In genomic region chr5:139313536-139313935, GRCm38 (mm10) we compare ENCODE assay signal across 33 mouse cellular contexts. TPM values are rescaled to one million over a fixed set of nuclear protein-coding genes. Genes with fewer than 3 reads are reported as not detected.
DNase-seq lines count a peak whose midpoint lies in the region; ATAC-seq and TF ChIP-seq lines count a peak whose summit lies in the region.
"Had no signal": no experiment of that assay in that cellular context is flagged by ENCODE, and none has a peak within 500 bp of the region (broad histone marks: within the 10 kb centered on the region; RNA-seq: fewer than 3 reads in every experiment).

No protein-coding gene starts in this region.

- no peaks in the 10 kb centered on the region for H3K9me3 ChIP-seq in heart, embryonic 11.5 days (replicated peaks; ENCODE audit: control insufficient read depth, low read length)
- H3K9me3 ChIP-seq in kidney, embryonic 15.5 days (replicated peaks), result no peaks in the 10 kb centered on the region
- no peaks in the 10 kb centered on the region for H3K9me3 ChIP-seq in megakaryocyte, embryonic 14.5 days
- H3K9me3 ChIP-seq: embryonic facial prominence, embryonic 12.5 days; embryonic facial prominence, embryonic 15.5 days had no signal

- no peak for TF ChIP-seq POLR2A in small intestine, adult 2 months (IDR thresholded peaks at IDR 0.05; ENCODE audit: low read depth, low read length)

- H3K27me3 ChIP-seq in heart, embryonic 11.5 days (ENCODE audit: control insufficient read depth, insufficient read depth, low read length), result no peaks in the 10 kb centered on the region
- H3K27me3 ChIP-seq in kidney, embryonic 15.5 days, result no peaks in the 10 kb centered on the region
- H3K27me3 ChIP-seq in megakaryocyte, embryonic 14.5 days (replicated peaks), result no peaks in the 10 kb centered on the region
- H3K27me3 ChIP-seq in small intestine, adult 2 months (ENCODE audit: control insufficient read depth, insufficient read depth, low read length), result no peaks in the 10 kb centered on the region
- H3K27me3 ChIP-seq: embryonic facial prominence, embryonic 12.5 days; embryonic facial prominence, embryonic 15.5 days; Patski had no signal

- WGBS in heart, embryonic 11.5 days (ENCODE audit: insufficient replicate concordance), result 78% methylated on average over 9 of the region's 9 CpGs
- 54% methylated on average over 9 of the region's 9 CpGs for WGBS in kidney, embryonic 15.5 days
- 63% methylated on average over 9 of the region's 9 CpGs for WGBS in small intestine, adult 2 months

- H3K36me3 ChIP-seq in heart, embryonic 11.5 days (ENCODE audit: control insufficient read depth, insufficient read depth, low read length), result no peaks in the 10 kb centered on the region
- no peaks in the 10 kb centered on the region for H3K36me3 ChIP-seq in kidney, embryonic 15.5 days
- H3K36me3 ChIP-seq in megakaryocyte, embryonic 14.5 days (replicated peaks; ENCODE audit: low read length), result peaks cover 63% of the 10 kb centered on the region
- peaks cover 2% of the 10 kb centered on the region; the same call in 1 of the 2 replicates for H3K36me3 ChIP-seq in small intestine, adult 2 months (ENCODE audit: control insufficient read depth, insufficient read depth, low read length)
- H3K36me3 ChIP-seq: embryonic facial prominence, embryonic 12.5 days; embryonic facial prominence, embryonic 15.5 days; heart, embryonic 13.5 days had no signal

- no peak overlapping the region for H3K4me2 ChIP-seq in heart, embryonic 11.5 days
- H3K4me2 ChIP-seq in kidney, embryonic 15.5 days, result no peak overlapping the region
- H3K4me2 ChIP-seq: embryonic facial prominence, embryonic 12.5 days; embryonic facial prominence, embryonic 15.5 days; heart, embryonic 13.5 days; hindbrain, embryonic 14.5 days had no signal

- ATAC-seq in heart, embryonic 11.5 days (replicated peaks; ENCODE audit: insufficient number of reproducible peaks, low FRiP score, low TSS enrichment), result no peak
- ATAC-seq in kidney, embryonic 15.5 days (replicated peaks; ENCODE audit: low FRiP score), result no peak
- no peak for ATAC-seq in megakaryocyte, adult 5-6 weeks (ENCODE audit: poor library complexity, severe bottlenecking)
- ATAC-seq: forebrain, embryonic 14.5 days; forebrain, postnatal 0 days; Patski had no signal

- peak; percentile 93 for DNase-seq in heart, adult 11 months
- DNase-seq in kidney, adult 9 months, result peak; percentile 49
- DNase-seq in urinary bladder, adult 18-20 months (ENCODE audit: low spot score in 2 of 2), result no peak
- DNase-seq: adrenal gland, postnatal 10 days; adrenal gland, postnatal 36 days; cerebellum, adult 18-20 months; cerebellum, adult 9-10 months; cerebellum, postnatal 14 days; forebrain, postnatal 0 days; gastrocnemius, adult 2 months; gastrocnemius, postnatal 14 days; heart, adult 18-20 months; heart, postnatal 14 days; heart, postnatal 4 days had no signal

- no peaks in the 10 kb centered on the region for H3K4me1 ChIP-seq in heart, embryonic 11.5 days (ENCODE audit: control insufficient read depth, insufficient read depth, low read length)
- H3K4me1 ChIP-seq in kidney, embryonic 15.5 days, result peaks cover 19% of the 10 kb centered on the region
- H3K4me1 ChIP-seq in megakaryocyte, embryonic 14.5 days, result peaks cover 75% of the 10 kb centered on the region
- peaks cover 54% of the 10 kb centered on the region for H3K4me1 ChIP-seq in small intestine, adult 2 months (ENCODE audit: control insufficient read depth, insufficient read depth, insufficient read length, low read length)
- H3K4me1 ChIP-seq: embryonic facial prominence, embryonic 12.5 days; embryonic facial prominence, embryonic 15.5 days; heart, embryonic 13.5 days had no signal

- TF ChIP-seq CTCF in small intestine, adult 2 months (IDR thresholded peaks at IDR 0.05; ENCODE audit: extremely low read depth, insufficient read length, insufficient replicate concordance, low read depth, low read length), result no peak

- H3K4me3 ChIP-seq in heart, embryonic 11.5 days (ENCODE audit: low read depth, low read length), result no peak overlapping the region
- H3K4me3 ChIP-seq in kidney, embryonic 15.5 days (replicated peaks), result no peak overlapping the region
- peak overlapping the region; percentile 53 for H3K4me3 ChIP-seq in megakaryocyte, embryonic 14.5 days (replicated peaks)
- H3K4me3 ChIP-seq in small intestine, adult 2 months (ENCODE audit: low read depth, low read length), result no peak overlapping the region
- H3K4me3 ChIP-seq: embryonic facial prominence, embryonic 12.5 days; embryonic facial prominence, embryonic 15.5 days; gastrocnemius, adult 2 months; heart, embryonic 13.5 days had no signal

- no peak overlapping the region for H3K27ac ChIP-seq in heart, embryonic 11.5 days (ENCODE audit: low read depth, low read length)
- no peak overlapping the region for H3K27ac ChIP-seq in kidney, embryonic 15.5 days
- 0 out of 2 replicates have a peak overlapping the region, but pooled peaks have one; percentile 78 for H3K27ac ChIP-seq in small intestine, adult 2 months (ENCODE audit: insufficient read depth, low read depth, low read length)
- H3K27ac ChIP-seq: embryonic facial prominence, embryonic 12.5 days; embryonic facial prominence, embryonic 15.5 days; gastrocnemius, adult 2 months; heart, embryonic 13.5 days; hindbrain, embryonic 14.5 days had no signal

- H3K9ac ChIP-seq in heart, embryonic 11.5 days (ENCODE audit: low read depth, low read length), result no peak overlapping the region
- H3K9ac ChIP-seq in kidney, embryonic 15.5 days, result no peak overlapping the region
- H3K9ac ChIP-seq: embryonic facial prominence, embryonic 12.5 days; embryonic facial prominence, embryonic 15.5 days; forebrain, postnatal 0 days; heart, embryonic 13.5 days; hindbrain, embryonic 14.5 days had no signal

RNA-seq across cellular contexts. Expression of gene Adap1, which starts 11.9 kb away (rescaled TPM):
- polyA plus RNA-seq in heart, embryonic 11.5 days (2014; fragmentation: Nextera tagmentation; extraction: Ambion mirVana), result 1.4 and 2.5 TPM in 2 replicates
- polyA plus RNA-seq in kidney, embryonic 15.5 days (2015; fragmentation: Nextera tagmentation; extraction: Ambion mirVana), result 2.1 and 2.2 TPM in 2 replicates
- 25.6 and 59.2 TPM in 2 replicates for polyA plus RNA-seq in megakaryocyte, embryonic 14.5 days (2012; ENCODE audit: insufficient read depth, low replicate concordance)
- 42.5 and 43.9 TPM in 2 replicates for total RNA-seq in megakaryocyte, adult 5-6 weeks (2015)
- total RNA-seq in megakaryocyte, adult 5-6 weeks (2017), result 56.9 and 61.1 TPM in 2 replicates
- polyA plus RNA-seq in small intestine, adult 2 months (2012; rRNA removed), result 57.8 and 234 TPM in 2 replicates

RNA-seq across cellular contexts. Expression of gene Cox19, which starts 37.7 kb away (rescaled TPM):
- 85.3 and 95.2 TPM in 2 replicates for polyA plus RNA-seq in heart, embryonic 11.5 days (2014; fragmentation: Nextera tagmentation; extraction: Ambion mirVana)
- polyA plus RNA-seq in kidney, embryonic 15.5 days (2015; fragmentation: Nextera tagmentation; extraction: Ambion mirVana), result 96.2 and 102 TPM in 2 replicates
- 51.4 and 67.9 TPM in 2 replicates for polyA plus RNA-seq in megakaryocyte, embryonic 14.5 days (2012; ENCODE audit: insufficient read depth, low replicate concordance)
- total RNA-seq in megakaryocyte, adult 5-6 weeks (2015), result 35.6 and 42.6 TPM in 2 replicates
- 20.0 and 24.6 TPM in 2 replicates for total RNA-seq in megakaryocyte, adult 5-6 weeks (2017)
- polyA plus RNA-seq in small intestine, adult 2 months (2012; rRNA removed), result 58.8 and 104 TPM in 2 replicates

RNA-seq across cellular contexts. Expression of gene Cyp2w1, which starts 38.9 kb away (rescaled TPM):
- not detected in 2 replicates for polyA plus RNA-seq in heart, embryonic 11.5 days (2014; fragmentation: Nextera tagmentation; extraction: Ambion mirVana)
- 0.16 and 0.60 TPM in 2 replicates for polyA plus RNA-seq in kidney, embryonic 15.5 days (2015; fragmentation: Nextera tagmentation; extraction: Ambion mirVana)
- polyA plus RNA-seq in megakaryocyte, embryonic 14.5 days (2012; ENCODE audit: insufficient read depth, low replicate concordance), result not detected in 2 replicates
- not detected in 2 replicates for total RNA-seq in megakaryocyte, adult 5-6 weeks (2015)
- not detected in 2 replicates for total RNA-seq in megakaryocyte, adult 5-6 weeks (2017)
- polyA plus RNA-seq in small intestine, adult 2 months (2012; rRNA removed), result 0.32 and 2.0 TPM in 2 replicates
- total RNA-seq: adrenal gland, adult 18-20 months; adrenal gland, postnatal 10 days; adrenal gland, postnatal 36 days; common myeloid progenitor, adult 5-6 weeks; ES-E14; forebrain, postnatal 0 days; gastrocnemius, adult 2 months; gastrocnemius, postnatal 14 days; gastrocnemius, postnatal 4 days; heart, adult 18-20 months; heart, postnatal 14 days; heart, postnatal 4 days had no signal
- polyA plus RNA-seq: forebrain, embryonic 11.5 days; forebrain, embryonic 14.5 days; forebrain, postnatal 0 days; frontal cortex, adult 2 months; heart, embryonic 13.5 days; heart, embryonic 16.5 days; hindbrain, embryonic 11.5 days; hindbrain, embryonic 14.5 days; Patski had no signal

Comparison
In these comparisons a context has a peak if more than half of its experiments do, and no peak if none do; other contexts are left out.
1. DNase-seq: peak in heart, adult 11 months (single experiment) and kidney, adult 9 months (single experiment); none in urinary bladder, adult 18-20 months (0 of 2).